Mouse (Mus musculus) hindbrain, embryonic 14.5 days (tissue): ENCODE results near the gene Prickle2. TPM values are rescaled to one million over a fixed set of nuclear protein-coding genes. Genes with fewer than 3 reads are reported as not detected.
A peak's percentile ranks its signal among the peaks of the same experiment; 100 is the strongest.

Experiments
- ATAC-seq: fragments of 200-750 bp; cut with Nextera tagmentation; 2 replicates; pipeline ENCODE4 v1.8.0; 2017; ENCODE audit warnings: moderate number of reproducible peaks, mild to moderate bottlenecking, moderate TSS enrichment, moderate library complexity; ENCODE audit not compliant: low FRiP score
- DNase-seq: peaks from one replicate; pipeline ENCODE4 v3.0.0-alpha.2; 2015; ENCODE audit warnings: low spot score
- H3K27ac ChIP-seq: fragments of 300-500 bp; sonication (generic); 2 replicates; pipeline ENCODE4 v1.5.1; 2014; ENCODE audit warnings: mild to moderate bottlenecking, moderate library complexity
- H3K27me3 ChIP-seq: fragments of 300-500 bp; sonication (generic); 2 replicates; pipeline ENCODE4 v1.6.1; 2014; ENCODE audit warnings: mild to moderate bottlenecking, low read length, mixed read lengths; ENCODE audit not compliant: control insufficient read depth, insufficient read depth
- H3K36me3 ChIP-seq: fragments of 300-500 bp; sonication (generic); replicated peaks from 2 replicates; pipeline ENCODE4 v1.6.1; 2014; ENCODE audit not compliant: control insufficient read depth, insufficient read depth
- H3K4me1 ChIP-seq: fragments of 300-500 bp; sonication (generic); replicated peaks from 2 replicates; pipeline ENCODE4 v1.6.1; 2014; ENCODE audit warnings: antibody characterized with exemption, low read length, mixed read lengths; ENCODE audit not compliant: control insufficient read depth, insufficient read depth
- H3K4me2 ChIP-seq: fragments of 300-500 bp; sonication (generic); replicated peaks from 2 replicates; pipeline ENCODE4 v1.6.1; 2014; ENCODE audit warnings: mild to moderate bottlenecking, moderate library complexity
- H3K4me3 ChIP-seq: fragments of 300-500 bp; sonication (generic); replicated peaks from 2 replicates; pipeline ENCODE4 v1.5.1; 2014; ENCODE audit warnings: mild to moderate bottlenecking, low read length
- H3K9ac ChIP-seq: fragments of 300-500 bp; sonication (generic); 2 replicates; pipeline ENCODE4 v1.6.1; 2014
- H3K9me3 ChIP-seq: fragments of 300-500 bp; sonication (generic); 2 replicates; pipeline ENCODE4 v1.6.1; 2016; ENCODE audit warnings: low read length; ENCODE audit not compliant: control insufficient read depth
- WGBS: fragments of 180-500 bp; shearing (Covaris S2); extraction: QIAGEN DNeasy Blood & Tissue Kit; methylation state at CpG from one replicate; pipeline ENCODE4 v1.1.7; 2014; 5-methylcytosine and 5-hydroxymethylcytosine counted together
- polyA plus RNA-seq: library from polyadenylated mRNA; unstranded; fragments of >200 nt; fragmentation: Nextera tagmentation; extraction: Ambion mirVana; gene quantifications from 2 replicates; pipeline ENCODE4 v1.2.1, GENCODE M21; 2014

Gene Prickle2
- polyA plus RNA-seq, 1 experiment from 2014 or later, result 18.6 TPM

- Histone ChIP-seq H3K4me1 (no peaks in the 10 kb centered on the region; the same call in 1 of the 2 replicates), H3K27ac (no peak overlapping the region), H3K9me3 (no peaks in the 10 kb centered on the region), H3K4me2 (no peak overlapping the region), H3K27me3 (no peaks in the 10 kb centered on the region), H3K4me3 (no peak overlapping the region), H3K36me3 (0 out of 2 replicates have a peak, but pooled peaks cover under 1% of the 10 kb centered on the region), H3K9ac (no peak overlapping the region)
- 56% methylated on average over 3 of the region's 3 CpGs for whole genome bisulfite sequencing
- DNase-seq, result no peak
- no peak for ATAC-seq
Observed at GRCm38 (mm10) chr6:92440251-92440650, 265.7 kb downstream of the Prickle2 start.

GRCm38 (mm10) chr6:92432146-92432545, 273.8 kb downstream of the Prickle2 start:
- ATAC-seq, result no peak
- Histone ChIP-seq H3K27ac (no peak overlapping the region), H3K27me3 (no peaks in the 10 kb centered on the region), H3K36me3 (0 out of 2 replicates have a peak, but pooled peaks cover 4% of the 10 kb centered on the region), H3K4me3 (no peak overlapping the region), H3K4me1 (no peaks in the 10 kb centered on the region), H3K9ac (no peak overlapping the region), H3K9me3 (no peaks in the 10 kb centered on the region), H3K4me2 (no peak overlapping the region)
- WGBS, result 96% methylated on average over 5 of the region's 5 CpGs
- no peak for DNase-seq

GRCm38 (mm10) chr6:92427406-92428171, 278.4 kb downstream of the Prickle2 start:
- ATAC-seq, result no peak
- no peak for DNase-seq
- Histone ChIP-seq H3K9me3 (no peaks in the 10 kb centered on the region), H3K4me3 (no peak overlapping the region), H3K27ac (no peak overlapping the region), H3K9ac (no peak overlapping the region), H3K27me3 (no peaks in the 10 kb centered on the region), H3K4me1 (0 out of 2 replicates have a peak, but pooled peaks cover 4% of the 10 kb centered on the region), H3K4me2 (no peak overlapping the region), H3K36me3 (no peaks in the 10 kb centered on the region; the same call in none of the 2 replicates)
- 72% methylated on average over 7 of the region's 7 CpGs for WGBS

GRCm38 (mm10) chr6:92425901-92426300, 280.1 kb downstream of the Prickle2 start:
- Histone ChIP-seq H3K4me1 (0 out of 2 replicates have a peak, but pooled peaks cover 4% of the 10 kb centered on the region), H3K4me2 (no peak overlapping the region), H3K4me3 (no peak overlapping the region), H3K9me3 (no peaks in the 10 kb centered on the region), H3K27me3 (no peaks in the 10 kb centered on the region), H3K9ac (no peak overlapping the region), H3K27ac (no peak overlapping the region), H3K36me3 (peaks cover 13% of the 10 kb centered on the region)
- 82% methylated on average over 8 of the region's 8 CpGs for WGBS
- DNase-seq (no peak), ATAC-seq (no peak)

GRCm38 (mm10) chr6:92425476-92425875, 280.5 kb downstream of the Prickle2 start:
- H3K9me3 ChIP-seq, result no peaks in the 10 kb centered on the region
- no peaks in the 10 kb centered on the region for H3K27me3 ChIP-seq
- ATAC-seq, result no peak
- no peak overlapping the region for H3K9ac ChIP-seq
- H3K4me2 ChIP-seq, result no peak overlapping the region
- H3K4me1 ChIP-seq, result 0 out of 2 replicates have a peak, but pooled peaks cover 4% of the 10 kb centered on the region
- no peak overlapping the region for H3K27ac ChIP-seq
- H3K36me3 ChIP-seq, result peaks cover 17% of the 10 kb centered on the region
- no peak overlapping the region for H3K4me3 ChIP-seq
- 73% methylated on average over 7 of the region's 7 CpGs for WGBS
- no peak for DNase-seq

GRCm38 (mm10) chr6:92424991-92425390, 281.0 kb downstream of the Prickle2 start:
- DNase-seq (no peak), ATAC-seq (no peak)
- Histone ChIP-seq H3K27ac (no peak overlapping the region), H3K9me3 (no peaks in the 10 kb centered on the region), H3K4me3 (no peak overlapping the region), H3K4me2 (no peak overlapping the region), H3K9ac (no peak overlapping the region), H3K36me3 (peaks cover 22% of the 10 kb centered on the region), H3K27me3 (no peaks in the 10 kb centered on the region), H3K4me1 (0 out of 2 replicates have a peak, but pooled peaks cover 4% of the 10 kb centered on the region)
- WGBS, result 79% methylated on average over 3 of the region's 3 CpGs

GRCm38 (mm10) chr6:92422286-92422685, 283.7 kb downstream of the Prickle2 start:
- ATAC-seq (no peak), DNase-seq (no peak)
- no peaks in the 10 kb centered on the region for H3K27me3 ChIP-seq
- H3K9me3 ChIP-seq, result no peaks in the 10 kb centered on the region
- 0 out of 2 replicates have a peak, but pooled peaks cover 4% of the 10 kb centered on the region for H3K4me1 ChIP-seq
- H3K9ac ChIP-seq, result no peak overlapping the region
- H3K4me3 ChIP-seq, result no peak overlapping the region
- peaks cover 30% of the 10 kb centered on the region for H3K36me3 ChIP-seq
- no peak overlapping the region for H3K27ac ChIP-seq
- WGBS, result 48% methylated on average over 11 of the region's 11 CpGs
- no peak overlapping the region for H3K4me2 ChIP-seq

- no peaks in the 10 kb centered on the region for H3K9me3 ChIP-seq
- H3K4me2 ChIP-seq, result no peak overlapping the region
- peaks cover 4% of the 10 kb centered on the region; the same call in 1 of the 2 replicates for H3K4me1 ChIP-seq
- H3K4me3 ChIP-seq, result no peak overlapping the region
- H3K27ac ChIP-seq, result no peak overlapping the region
- H3K27me3 ChIP-seq, result no peaks in the 10 kb centered on the region
- no peak for ATAC-seq
- no peak for DNase-seq
- 87% methylated on average over 12 of the region's 12 CpGs for WGBS
- H3K9ac ChIP-seq, result no peak overlapping the region
- peaks cover 42% of the 10 kb centered on the region for H3K36me3 ChIP-seq
Observed at GRCm38 (mm10) chr6:92420106-92420505, 285.8 kb downstream of the Prickle2 start.

GRCm38 (mm10) chr6:92415405-92415755, 290.6 kb downstream of the Prickle2 start:
- WGBS, result 92% methylated on average over 7 of the region's 7 CpGs
- DNase-seq (no peak), ATAC-seq (no peak)
- no peaks in the 10 kb centered on the region for H3K9me3 ChIP-seq
- peaks cover 45% of the 10 kb centered on the region for H3K36me3 ChIP-seq
- no peaks in the 10 kb centered on the region for H3K27me3 ChIP-seq
- H3K4me2 ChIP-seq, result no peak overlapping the region
- peaks cover 12% of the 10 kb centered on the region for H3K4me1 ChIP-seq
- H3K9ac ChIP-seq, result no peak overlapping the region
- H3K4me3 ChIP-seq, result no peak overlapping the region
- H3K27ac ChIP-seq, result peak overlapping the region; percentile 56; the same call in 1 of the 2 replicates
